Mouse (Mus musculus) midbrain, embryonic 10.5 days (tissue): ENCODE measurements around the gene Btd. TPM values are rescaled to one million over a fixed set of nuclear protein-coding genes. Genes with fewer than 3 reads are reported as not detected.

Experiments used
- DNase-seq: peaks from one replicate; pipeline ENCODE4 v3.0.0-alpha.2; 2017; ENCODE audit warnings: low spot score
- H3K27ac ChIP-seq: fragments of 300-500 bp; sonication (generic); replicated peaks from 2 replicates; pipeline ENCODE4 v1.5.1; 2016; ENCODE audit warnings: mild to moderate bottlenecking
- H3K27me3 ChIP-seq: fragments of 300-500 bp; sonication (generic); 2 replicates; pipeline ENCODE4 v1.6.1; 2016; ENCODE audit warnings: low read depth, mild to moderate bottlenecking; ENCODE audit not compliant: poor library complexity, severe bottlenecking
- H3K36me3 ChIP-seq: fragments of 300-500 bp; sonication (generic); 2 replicates; pipeline ENCODE4 v1.6.1; 2016; ENCODE audit warnings: mild to moderate bottlenecking, moderate library complexity
- H3K4me1 ChIP-seq: fragments of 300-500 bp; sonication (generic); 2 replicates; pipeline ENCODE4 v1.6.1; 2016
- H3K4me3 ChIP-seq: fragments of 300-500 bp; sonication (generic); 2 replicates; pipeline ENCODE4 v1.5.1; 2016; ENCODE audit warnings: mild to moderate bottlenecking, moderate library complexity
- H3K9me3 ChIP-seq: fragments of 300-500 bp; sonication (generic); replicated peaks from 2 replicates; pipeline ENCODE4 v1.6.1; 2016; ENCODE audit warnings: mild to moderate bottlenecking
- WGBS: fragments of 180-500 bp; shearing (Covaris S2); methylation state at CpG from one replicate; pipeline ENCODE4 v1.1.7; 2016; 5-methylcytosine and 5-hydroxymethylcytosine counted together
- polyA plus RNA-seq: library from polyadenylated mRNA; unstranded; fragments of >200 nt; fragmentation: Nextera tagmentation; extraction: Ambion mirVana; gene quantifications from 2 replicates; pipeline ENCODE4 v1.2.1, GENCODE M21; 2016

Btd gene
- polyA plus RNA-seq, 1 experiment from 2014 or later, result 15.5 TPM

GRCm38 (mm10) chr14:31662555-31663211 lies 21.9 kb downstream of the Btd start:
- peaks cover 45% of the 10 kb centered on the region for H3K4me1 ChIP-seq
- H3K4me3 ChIP-seq, result peak overlapping the region; percentile 54

GRCm38 (mm10) chr14:31663376-31664099 lies 22.7 kb downstream of the Btd start:
- Histone ChIP-seq H3K27me3 (no peaks in the 10 kb centered on the region), H3K9me3 (no peaks in the 10 kb centered on the region), H3K36me3 (peaks cover 9% of the 10 kb centered on the region), H3K27ac (peak overlapping the region; percentile 90), H3K4me1 (peaks cover 45% of the 10 kb centered on the region), H3K4me3 (no peak overlapping the region)
- peak; percentile 11 for DNase-seq
- WGBS, result 93% methylated on average over 13 of the region's 13 CpGs

More at GRCm38 (mm10) chr14:31662555-31663211, 21.9 kb downstream of the Btd start:
- WGBS, result 43% methylated on average over 9 of the region's 9 CpGs
- peak; percentile 30 for DNase-seq
- H3K9me3 ChIP-seq, result no peaks in the 10 kb centered on the region
- H3K27me3 ChIP-seq, result no peaks in the 10 kb centered on the region
- H3K36me3 ChIP-seq, result peaks cover 9% of the 10 kb centered on the region
- H3K27ac ChIP-seq, result peak overlapping the region; percentile 90

- peaks cover 9% of the 10 kb centered on the region for H3K36me3 ChIP-seq
- H3K4me1 ChIP-seq, result peaks cover 53% of the 10 kb centered on the region
- H3K27ac ChIP-seq, result peak overlapping the region; percentile 43; the same call in 1 of the 2 replicates
- no peaks in the 10 kb centered on the region for H3K9me3 ChIP-seq
- H3K4me3 ChIP-seq, result no peak overlapping the region
- WGBS, result 87% methylated on average over 18 of the region's 18 CpGs
- peak; percentile 11 for DNase-seq
- no peaks in the 10 kb centered on the region for H3K27me3 ChIP-seq
Measured at GRCm38 (mm10) chr14:31664100-31664902, 23.5 kb downstream of the Btd start.

GRCm38 (mm10) chr14:31664903-31665565 lies 24.2 kb downstream of the Btd start:
- Histone ChIP-seq H3K36me3 (peaks cover 9% of the 10 kb centered on the region), H3K27ac (0 out of 2 replicates have a peak overlapping the region, but pooled peaks have one; percentile 2), H3K4me3 (no peak overlapping the region), H3K4me1 (peaks cover 60% of the 10 kb centered on the region), H3K27me3 (no peaks in the 10 kb centered on the region), H3K9me3 (no peaks in the 10 kb centered on the region)
- no peak for DNase-seq
- WGBS, result 80% methylated on average over 12 of the region's 12 CpGs

GRCm38 (mm10) chr14:31665566-31665940 lies 24.7 kb downstream of the Btd start:
- WGBS, result 89% methylated on average over 4 of the region's 4 CpGs
- Histone ChIP-seq H3K9me3 (no peaks in the 10 kb centered on the region), H3K4me3 (no peak overlapping the region), H3K27ac (no peak overlapping the region), H3K27me3 (no peaks in the 10 kb centered on the region), H3K4me1 (peaks cover 61% of the 10 kb centered on the region), H3K36me3 (peaks cover 9% of the 10 kb centered on the region)
- DNase-seq, result no peak

GRCm38 (mm10) chr14:31666931-31667705 lies 26.3 kb downstream of the Btd start:
- WGBS, result 93% methylated on average over 28 of the region's 28 CpGs
- H3K36me3 ChIP-seq, result peaks cover 9% of the 10 kb centered on the region
- H3K4me3 ChIP-seq, result no peak overlapping the region
- 0 out of 2 replicates have a peak overlapping the region, but pooled peaks have one; percentile 17 for H3K27ac ChIP-seq
- H3K4me1 ChIP-seq, result peaks cover 55% of the 10 kb centered on the region
- H3K27me3 ChIP-seq, result no peaks in the 10 kb centered on the region
- H3K9me3 ChIP-seq, result no peaks in the 10 kb centered on the region
- no peak for DNase-seq

GRCm38 (mm10) chr14:31667741-31668140 lies 26.9 kb downstream of the Btd start:
- Histone ChIP-seq H3K27me3 (no peaks in the 10 kb centered on the region), H3K4me1 (peaks cover 49% of the 10 kb centered on the region), H3K9me3 (no peaks in the 10 kb centered on the region), H3K36me3 (peaks cover 9% of the 10 kb centered on the region), H3K27ac (0 out of 2 replicates have a peak overlapping the region, but pooled peaks have one; percentile 17), H3K4me3 (no peak overlapping the region)
- 91% methylated on average over 6 of the region's 6 CpGs for WGBS
- no peak for DNase-seq

GRCm38 (mm10) chr14:31668326-31668725 lies 27.5 kb downstream of the Btd start:
- WGBS, result 90% methylated on average over 13 of the region's 13 CpGs
- Histone ChIP-seq H3K36me3 (peaks cover 9% of the 10 kb centered on the region), H3K4me3 (no peak overlapping the region), H3K27ac (no peak overlapping the region), H3K4me1 (peaks cover 43% of the 10 kb centered on the region), H3K27me3 (no peaks in the 10 kb centered on the region), H3K9me3 (no peaks in the 10 kb centered on the region)
- DNase-seq, result no peak

- H3K9me3 ChIP-seq, result no peaks in the 10 kb centered on the region
- no peak for DNase-seq
- H3K27me3 ChIP-seq, result no peaks in the 10 kb centered on the region
- H3K4me3 ChIP-seq, result no peak overlapping the region
- peaks cover 36% of the 10 kb centered on the region for H3K4me1 ChIP-seq
- H3K36me3 ChIP-seq, result peaks cover 9% of the 10 kb centered on the region
- WGBS, result 83% methylated on average over 13 of the region's 13 CpGs
- H3K27ac ChIP-seq, result peak overlapping the region; percentile 69
Measured at GRCm38 (mm10) chr14:31669161-31669611, 28.4 kb downstream of the Btd start.

GRCm38 (mm10) chr14:31669642-31670490 lies 29.0 kb downstream of the Btd start:
- Histone ChIP-seq H3K36me3 (peaks cover 9% of the 10 kb centered on the region), H3K9me3 (no peaks in the 10 kb centered on the region), H3K4me3 (no peak overlapping the region), H3K27me3 (no peaks in the 10 kb centered on the region), H3K27ac (peak overlapping the region; percentile 69), H3K4me1 (peaks cover 30% of the 10 kb centered on the region)
- 78% methylated on average over 15 of the region's 15 CpGs for WGBS
- DNase-seq, result no peak
